8 mouse cellular contexts compared by ENCODE assay signal in genomic region chr2:170133093-170133731, GRCm38 (mm10). TPM values are rescaled to one million over a fixed set of nuclear protein-coding genes. Genes with fewer than 3 reads are reported as not detected.
A peak's percentile ranks its signal among the peaks of the same experiment; 100 is the strongest.
DNase-seq lines count a peak whose midpoint lies in the region; ATAC-seq lines count a peak whose summit lies in the region.

No protein-coding gene starts in this region.

- 0 out of 2 replicates have a peak, but pooled peaks have one; percentile 4 for ATAC-seq in intestine, embryonic 15.5 days

- H3K4me1 ChIP-seq in intestine, embryonic 15.5 days (replicated peaks), result peaks cover 14% of the 10 kb centered on the region

- H3K9me3 ChIP-seq in intestine, embryonic 15.5 days, result no peaks in the 10 kb centered on the region

- WGBS in intestine, embryonic 15.5 days, result under 1% methylated on average over 28 of the region's 28 CpGs

- peak overlapping the region; percentile 46 for H3K4me3 ChIP-seq in intestine, embryonic 15.5 days (replicated peaks)

- H3K4me2 ChIP-seq in intestine, embryonic 15.5 days (replicated peaks), result peak overlapping the region; percentile 70

- H3K36me3 ChIP-seq in intestine, embryonic 15.5 days, result no peaks in the 10 kb centered on the region

- intact Hi-C loops in left cerebral cortex, postnatal 36 days (cut with DNase I), result loop anchor here (5.0 kb wide), 1 partner anchor 49 kb away; no protein-coding TSS in a partner anchor

- H3K27me3 ChIP-seq in intestine, embryonic 15.5 days (replicated peaks), result no peaks in the 10 kb centered on the region

- peak; percentile 34 for DNase-seq in T-cell, adult 2 months (ENCODE audit: low spot score)
- DNase-seq in embryo, embryonic 9.5 days (ENCODE audit: extremely low spot score), result peak; percentile 62
- DNase-seq in gastrocnemius, postnatal 4 days (ENCODE audit: low spot score in 2 of 2), result peak; percentile 60 to 86
- DNase-seq in left cerebral cortex, postnatal 36 days (ENCODE audit: low spot score in 2 of 2), result peak; percentile 38 to 68
- peak; percentile 70 for DNase-seq in mesoderm, embryonic 11.5 days (ENCODE audit: low read depth, low spot score)
- DNase-seq in right cerebral cortex, postnatal 4 days, result peak; percentile 65
- DNase-seq in urinary bladder, postnatal 4 days (ENCODE audit: low spot score in 2 of 2), result peak; percentile 75 to 82

- H3K27ac ChIP-seq in intestine, embryonic 15.5 days, result peak overlapping the region; percentile 91

- peak overlapping the region; percentile 55 for H3K9ac ChIP-seq in intestine, embryonic 15.5 days

RNA-seq across cellular contexts. Expression of gene Zfp217, which starts 14.7 kb away (rescaled TPM):
- total RNA-seq in gastrocnemius, postnatal 4 days (2021), result 10 to 100 TPM; 14.1 to 15.1 TPM
- 3.3 and 3.7 TPM in 2 replicates for polyA plus RNA-seq in intestine, embryonic 15.5 days (2015; fragmentation: Nextera tagmentation; extraction: Ambion mirVana)
- 1 to 10 TPM; 2.6 to 2.7 TPM for total RNA-seq in left cerebral cortex, postnatal 36 days (2021)

Comparison
In these comparisons a context has a peak if more than half of its experiments do, and no peak if none do; other contexts are left out.
1. Peak in every context shown above with its lines: DNase-seq, ATAC-seq, H3K4me3 ChIP-seq and H3K27ac ChIP-seq.
2. RNA of gene Zfp217, which starts 14.7 kb away (total RNA-seq): 14.1 to 15.1 TPM in gastrocnemius, postnatal 4 days; 2.6 to 2.7 TPM in left cerebral cortex, postnatal 36 days; every median in the first group is over 4 times any median in the second.